Mouse (Mus musculus): ENCODE results near the gene Zfp286.

Gene Zfp286

DNA sequence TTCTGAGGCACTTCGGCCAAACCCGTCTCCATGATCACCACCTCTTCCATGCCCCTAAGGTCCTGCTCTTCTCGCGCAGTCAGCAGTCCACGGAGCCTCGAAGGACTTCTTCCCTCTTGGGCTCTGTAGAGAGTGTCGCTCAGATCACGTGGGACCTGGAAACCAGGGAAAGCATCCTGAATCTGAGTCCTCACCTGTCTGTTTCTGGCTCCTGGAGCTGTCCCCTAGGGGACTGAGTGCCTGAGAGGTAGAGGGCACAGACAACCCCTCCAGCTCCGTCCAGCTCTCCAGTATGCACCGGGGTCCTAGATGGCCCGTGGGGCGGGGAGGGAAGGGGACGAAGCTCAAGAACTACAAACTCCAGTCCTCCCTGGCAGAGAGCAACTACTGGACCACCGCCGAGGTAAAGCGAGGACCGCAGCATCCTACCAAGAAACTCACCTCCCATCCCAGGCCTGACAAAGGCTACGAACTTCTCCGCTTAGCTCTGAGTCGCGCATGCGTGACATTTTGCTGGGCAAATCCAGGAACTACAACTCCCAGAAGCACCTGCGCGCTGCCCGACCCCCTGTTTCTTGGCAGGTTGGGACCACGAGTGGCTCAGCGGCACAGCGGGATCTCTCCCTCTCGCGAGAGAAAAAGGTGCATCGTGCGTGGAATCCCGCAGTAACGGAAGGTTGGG, at the start of gene Zfp286:
TSS of gene Zfp286 (minus strand) at position 528 of the 682 bp plus-strand sequence.
- peak; percentile 58 to 62 for DNase-seq

DNA sequence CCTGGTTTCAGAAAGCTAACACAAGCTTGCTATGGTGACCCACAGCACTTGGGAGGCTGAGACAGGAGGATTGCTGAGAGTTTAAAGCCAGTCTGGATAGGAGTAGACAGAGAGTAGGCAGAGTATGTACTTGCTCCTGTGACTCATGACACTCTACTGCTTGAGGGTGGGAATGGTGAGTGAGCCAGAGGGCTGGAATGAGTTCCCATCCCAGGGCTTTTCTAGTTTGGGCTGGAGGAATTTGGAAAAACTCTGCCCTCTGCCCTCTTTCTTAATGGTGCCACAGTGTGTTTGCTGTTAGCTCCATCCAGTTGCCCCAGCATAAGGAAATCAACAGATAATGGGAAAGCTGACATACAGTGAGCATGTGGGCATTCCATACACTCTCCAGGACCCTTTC, 42.6 kb upstream of the Zfp286 start:
- DNase-seq = no peak

- DNase-seq = no peak
Measured at GRCm38 (mm10) chr11:62830387-62830786, 41.1 kb upstream of the Zfp286 start.

GRCm38 (mm10) chr11:62827911-62828310, 38.6 kb upstream of the Zfp286 start:
- no peak for DNase-seq

DNA sequence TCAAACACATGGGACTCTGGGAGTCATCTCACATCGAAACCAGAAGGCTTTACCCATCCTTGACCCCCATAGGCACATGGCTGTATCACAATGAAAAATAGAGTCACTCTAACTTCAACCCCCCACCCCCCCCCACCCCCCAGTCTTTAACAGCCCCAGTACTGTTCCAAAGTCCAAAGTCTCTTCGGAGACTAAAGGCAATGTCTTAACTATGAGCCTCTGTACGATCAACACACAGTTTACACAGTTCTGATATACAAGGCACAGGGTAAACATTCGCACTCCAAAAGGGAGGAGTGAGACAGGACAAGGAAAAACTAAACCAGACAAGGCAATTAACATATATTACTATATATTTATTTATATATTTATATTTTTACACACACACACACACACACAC, 37.9 kb upstream of the Zfp286 start:
- no peak for DNase-seq

DNA sequence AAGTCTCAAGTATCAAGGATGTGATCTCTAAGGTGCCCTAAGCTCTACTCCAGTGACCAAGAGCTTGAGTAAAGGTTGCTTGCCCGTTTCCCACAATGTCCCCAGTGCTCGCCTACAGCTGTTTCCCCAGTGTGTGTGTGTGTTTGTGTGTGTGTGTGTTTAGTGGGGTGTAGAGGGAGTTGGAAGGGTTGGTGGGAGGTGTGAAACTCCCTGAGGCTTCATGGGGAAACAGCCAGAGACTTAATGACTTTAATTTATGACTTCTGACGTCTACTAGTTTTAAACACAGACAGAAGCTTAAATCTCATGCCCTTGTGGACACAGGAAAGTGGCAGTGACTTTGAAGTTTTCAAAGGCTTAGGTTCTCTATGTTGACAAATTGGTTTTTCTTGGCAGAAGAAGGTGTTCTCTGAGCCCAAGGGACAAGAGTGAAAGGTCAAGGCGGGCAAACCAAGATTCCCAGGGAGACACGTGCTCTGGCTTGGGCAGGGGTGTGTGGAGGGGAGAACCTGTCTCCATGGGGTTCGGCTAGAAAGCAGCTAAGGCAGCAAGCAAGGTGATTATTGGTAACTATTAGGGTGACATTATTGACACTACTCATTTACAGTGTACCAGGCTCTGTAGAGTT, 37.0 kb upstream of the Zfp286 start:
- peak; percentile 71 to 81 for DNase-seq

- peak in 1 of 2 experiments; percentile 31 for DNase-seq
Measured at GRCm38 (mm10) chr11:62825222-62826105, 36.2 kb upstream of the Zfp286 start.

DNA sequence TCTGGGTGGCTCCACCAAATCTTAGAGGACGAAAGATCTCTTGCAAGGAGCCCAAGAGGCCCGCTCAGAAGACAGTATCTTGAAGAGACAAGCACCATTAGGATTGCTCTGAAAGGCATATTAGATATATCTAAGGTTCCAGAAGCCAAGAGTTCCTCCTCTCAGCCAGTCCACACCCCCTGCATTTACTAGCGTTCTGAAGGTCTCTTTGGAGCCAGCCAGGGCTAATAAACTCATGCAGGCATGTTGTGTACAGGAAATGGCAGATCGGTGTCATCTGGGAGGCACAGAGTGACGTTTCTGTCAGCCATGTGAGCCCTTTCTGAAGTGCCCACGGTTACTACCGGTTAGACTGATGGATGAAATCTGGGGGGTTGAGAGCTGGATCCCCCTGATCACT, 34.9 kb upstream of the Zfp286 start:
- no peak for DNase-seq

GRCm38 (mm10) chr11:62821893-62822292, 32.6 kb upstream of the Zfp286 start:
- peak; percentile 37 to 47 for DNase-seq

- DNase-seq = peak in 1 of 2 experiments; percentile 18
Measured at GRCm38 (mm10) chr11:62820661-62821437, 31.6 kb upstream of the Zfp286 start.

DNA sequence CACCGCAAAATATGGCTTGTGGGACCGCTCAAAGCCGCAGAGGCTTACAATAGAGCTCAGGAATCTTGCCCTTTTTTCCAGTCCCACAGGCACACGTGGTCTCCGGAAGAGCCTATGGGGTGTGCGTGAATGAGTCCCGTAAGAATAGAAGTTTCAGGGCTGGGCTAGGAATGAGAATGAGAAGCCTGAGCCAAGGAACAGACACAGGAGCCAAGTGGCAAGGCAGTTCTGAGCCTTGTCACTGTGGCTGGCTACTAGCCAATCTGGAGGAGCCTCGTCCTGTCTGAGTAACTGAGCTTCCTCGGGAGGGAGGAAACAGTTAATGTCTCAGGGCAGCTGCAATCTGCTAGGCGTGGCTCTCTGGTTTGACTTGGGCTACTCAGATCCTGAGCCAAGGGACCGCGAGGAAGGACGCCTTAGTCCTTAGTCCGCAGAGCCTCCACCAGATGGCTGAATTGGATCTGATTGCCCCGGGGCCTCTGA, 30.8 kb upstream of the Zfp286 start, which contains the start of gene Trim16:
TSS of gene Trim16 (plus strand) at position 173 of the 483 bp plus-strand sequence.
- peak; percentile 73 to 80 for DNase-seq

- no peak for DNase-seq
Measured at GRCm38 (mm10) chr11:62819059-62819686, 29.9 kb upstream of the Zfp286 start.

- DNase-seq = no peak
Measured at GRCm38 (mm10) chr11:62816591-62816990, 27.3 kb upstream of the Zfp286 start.

GRCm38 (mm10) chr11:62815438-62815837, 26.2 kb upstream of the Zfp286 start:
- DNase-seq = no peak

DNA sequence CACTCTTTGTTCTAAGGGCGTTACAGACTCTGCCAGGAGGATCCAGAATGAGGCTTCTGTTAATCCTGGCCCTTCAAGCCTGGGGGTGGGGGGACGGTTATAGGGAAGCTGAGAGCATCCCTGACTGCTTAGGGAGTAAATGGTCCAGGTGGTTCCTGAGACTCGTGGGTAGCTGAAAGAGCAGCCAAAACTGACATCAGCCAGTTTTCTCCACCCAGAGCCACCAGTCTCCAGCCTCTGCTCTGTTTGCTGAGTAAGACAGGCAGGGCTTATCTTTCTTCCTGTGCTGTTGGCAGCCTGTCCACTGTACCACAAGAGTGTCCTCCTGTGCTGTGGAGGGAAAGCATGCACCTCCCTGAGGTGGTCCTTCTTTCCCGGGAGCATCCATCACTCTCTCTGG, 25.4 kb upstream of the Zfp286 start:
- no peak for DNase-seq

- DNase-seq = peak; percentile 25 to 44
Measured at GRCm38 (mm10) chr11:62813970-62814624, 24.8 kb upstream of the Zfp286 start.

- no peak for DNase-seq
Measured at GRCm38 (mm10) chr11:62813497-62813896, 24.2 kb upstream of the Zfp286 start.

DNA sequence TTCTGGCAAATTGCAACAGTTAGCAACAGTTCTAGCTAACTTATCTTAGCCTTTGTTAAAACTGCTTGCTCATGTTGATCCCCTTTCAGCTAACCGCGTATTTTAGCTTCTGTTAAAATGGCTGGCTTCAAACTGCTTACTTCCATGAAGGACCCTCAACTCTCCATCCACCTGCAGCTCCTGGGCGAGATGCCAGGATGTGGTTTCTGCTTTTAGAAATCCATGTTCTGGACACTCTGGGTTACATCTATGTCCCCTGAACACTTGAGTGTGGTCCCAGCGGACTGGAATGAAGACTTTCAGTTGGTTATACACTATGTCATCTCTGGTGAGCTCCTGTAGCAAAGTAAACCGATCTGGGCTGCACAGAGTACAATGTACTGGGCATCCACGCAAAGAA, 23.0 kb upstream of the Zfp286 start:
- DNase-seq = peak in 1 of 2 experiments; percentile 39

DNA sequence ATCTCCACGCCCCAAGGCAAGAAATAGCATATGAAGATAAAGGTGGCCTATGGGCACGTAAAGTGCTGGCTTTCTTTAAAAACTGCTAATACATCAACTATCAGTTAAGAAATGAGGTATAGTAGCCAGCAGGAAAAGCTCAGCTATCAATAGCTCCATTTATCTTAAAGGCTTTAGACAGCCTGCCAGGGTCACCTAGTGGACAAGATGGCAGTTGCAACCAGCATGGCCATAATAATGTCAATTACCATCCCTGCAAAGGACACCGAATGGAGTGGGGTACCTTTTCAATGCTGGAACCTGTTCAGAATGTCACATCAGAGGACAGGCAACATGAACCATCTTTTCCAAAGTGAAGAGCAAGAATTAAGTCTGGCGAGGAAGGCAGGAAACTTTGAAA, 19.9 kb upstream of the Zfp286 start:
- peak in 1 of 2 experiments; percentile 30 for DNase-seq

DNA sequence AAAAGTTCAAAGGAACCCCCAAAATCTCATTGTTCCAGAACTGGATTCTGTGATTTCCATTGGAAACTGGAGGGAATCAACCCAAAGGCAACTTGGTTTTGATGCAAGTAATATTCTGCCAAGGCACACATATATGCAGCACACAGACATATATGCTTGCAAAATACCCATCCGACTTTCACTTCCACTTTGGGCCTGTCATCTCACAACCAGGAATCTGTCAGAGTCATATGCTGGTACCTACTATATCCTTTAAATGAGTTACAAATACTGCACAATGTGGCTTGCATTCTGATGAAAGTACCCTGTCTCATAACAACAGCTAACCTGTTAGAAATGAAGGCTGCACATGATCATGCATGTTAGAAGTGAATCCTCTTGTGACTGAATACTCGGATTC, 18.7 kb upstream of the Zfp286 start:
- DNase-seq = no peak

DNA sequence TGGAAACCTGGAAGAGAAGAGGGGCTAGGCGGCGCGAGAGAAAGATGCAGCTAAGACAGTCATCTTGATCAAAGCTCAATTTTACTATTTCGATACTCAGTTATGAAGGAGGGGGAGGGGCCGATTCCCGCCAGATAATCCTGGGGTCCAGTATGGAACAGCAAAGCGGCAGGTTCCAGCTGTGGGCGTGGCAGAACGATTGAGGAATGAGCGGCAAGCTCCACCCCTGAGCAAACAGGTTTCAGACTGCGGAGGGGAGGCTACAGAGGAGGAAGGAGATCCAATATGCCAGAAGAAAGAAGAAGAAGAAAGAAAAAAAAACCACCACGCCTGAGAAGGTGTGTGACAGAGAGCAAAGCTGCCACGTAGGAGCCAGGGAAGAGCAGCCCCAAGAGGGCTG, 14.9 kb upstream of the Zfp286 start:
- no peak for DNase-seq

DNA sequence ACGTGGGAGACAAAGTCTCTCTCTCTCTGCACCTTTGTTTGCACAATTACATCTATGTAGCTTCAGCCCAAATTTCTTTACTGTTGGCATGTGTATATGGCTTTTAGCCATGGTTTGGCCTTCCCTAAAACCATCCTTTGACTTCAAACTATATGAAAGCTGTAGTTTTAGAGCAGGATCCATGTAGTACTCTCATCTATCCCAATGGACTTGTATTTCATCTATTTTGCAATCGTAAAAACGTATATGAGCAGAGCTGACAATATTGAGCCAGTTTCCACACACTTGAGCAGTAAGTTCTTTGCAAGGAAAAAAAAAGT, 315 bp upstream of the Zfp286 start:
- DNase-seq = no peak

All from kidney, adult 8-10 months (tissue).